Mouse (Mus musculus) megakaryocyte, embryonic 14.5 days (primary cell): Measurements from ENCODE around the gene Kif13a. TPM values are rescaled to one million over a fixed set of nuclear protein-coding genes. Genes with fewer than 3 reads are reported as not detected.

Experiments used
- H3K27me3 ChIP-seq: replicated peaks from 2 replicates; pipeline ENCODE3; 2012; ENCODE audit warnings: inconsistent platforms
- H3K36me3 ChIP-seq: replicated peaks from 2 replicates; pipeline ENCODE3; 2012; ENCODE audit warnings: low read length, inconsistent platforms, mixed read lengths
- H3K4me1 ChIP-seq: 2 replicates; pipeline ENCODE4 v1.6.1; 2012; ENCODE audit warnings: inconsistent platforms
- H3K4me3 ChIP-seq: replicated peaks from 2 replicates; pipeline ENCODE3; 2012; ENCODE audit warnings: moderate library complexity, mild to moderate bottlenecking, inconsistent platforms
- H3K9me3 ChIP-seq: 2 replicates; pipeline ENCODE4 v1.6.1; 2012; ENCODE audit warnings: inconsistent platforms
- FLI1 ChIP-seq: IDR thresholded peaks from 2 replicates; pipeline ENCODE4 v1.6.1; 2012; ENCODE audit warnings: low read length, inconsistent platforms, mixed read lengths
- GATA1 ChIP-seq: IDR thresholded peaks from 3 replicates; pipeline ENCODE4 v1.6.1; 2012; ENCODE audit warnings: mixed read lengths, low read length, inconsistent platforms, borderline replicate concordance
- polyA plus RNA-seq: library from polyadenylated mRNA; stranded (reverse); fragments of >175 nt; gene quantifications from 2 replicates; pipeline ENCODE4 v1.2.3, GENCODE M21; 2012; ENCODE audit warnings: low replicate concordance; ENCODE audit not compliant: insufficient read depth

Gene Kif13a
- polyA plus RNA-seq, 1 experiment: 4.7 TPM

DNA sequence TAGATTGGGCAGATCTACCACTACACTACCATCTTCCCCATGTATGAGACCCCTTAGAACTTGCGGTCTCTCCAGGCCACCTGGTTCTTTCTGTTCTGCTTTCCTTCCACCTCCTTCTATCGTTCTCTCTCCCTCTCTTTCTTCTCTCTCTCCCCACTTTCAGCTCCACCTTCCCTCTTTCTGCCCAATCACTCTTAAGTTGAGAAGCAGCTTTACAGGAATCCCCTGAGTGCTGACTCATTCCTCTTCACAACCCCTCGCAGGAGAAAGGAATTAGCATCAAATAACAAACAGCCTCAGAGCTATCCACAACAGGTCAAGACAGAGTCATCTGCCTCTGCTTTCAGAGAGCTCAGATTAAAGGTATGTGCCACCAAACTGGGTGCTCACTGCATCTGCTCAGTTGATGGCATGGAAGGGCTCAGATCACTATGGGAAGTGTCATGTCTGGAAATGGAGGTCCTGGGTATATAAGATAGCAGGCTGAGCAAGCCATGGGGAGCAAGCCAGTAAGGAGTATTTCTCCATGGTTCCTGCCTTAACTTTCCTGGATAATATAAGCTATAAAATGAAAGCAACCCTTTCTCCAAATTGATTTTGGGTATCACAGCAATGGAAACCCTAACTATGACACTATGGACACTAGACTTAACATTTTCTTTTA, 213.6 kb downstream of the Kif13a start:
- peaks cover 56% of the 10 kb centered on the region for H3K4me1 ChIP-seq
- TF ChIP-seq FLI1: no peak
- no peak for TF ChIP-seq GATA1
- H3K27me3 ChIP-seq: no peaks in the 10 kb centered on the region
- peak overlapping the region; percentile 82 for H3K4me3 ChIP-seq
- peaks cover 45% of the 10 kb centered on the region for H3K36me3 ChIP-seq
- H3K9me3 ChIP-seq: no peaks in the 10 kb centered on the region

DNA sequence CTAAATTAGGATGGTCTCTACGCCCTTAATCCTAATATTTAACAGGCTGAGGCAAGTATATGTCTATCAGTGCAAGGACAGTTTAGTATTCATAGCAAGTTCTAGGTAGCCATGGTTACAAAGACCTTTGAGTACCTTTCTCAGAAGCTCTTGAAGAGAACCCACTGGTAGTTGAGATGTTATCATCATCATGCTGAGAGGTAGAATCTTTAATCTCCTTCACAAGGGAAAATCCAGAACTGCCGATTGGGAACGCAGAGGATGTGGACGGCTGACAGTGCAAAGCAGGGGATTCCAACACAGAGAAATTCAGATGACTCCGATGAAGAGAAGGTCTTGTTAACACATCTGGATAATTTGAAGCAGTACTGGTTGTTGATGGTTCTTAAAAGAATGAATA, 216.2 kb downstream of the Kif13a start:
- Histone ChIP-seq H3K4me1 (peaks cover 36% of the 10 kb centered on the region), H3K27me3 (no peaks in the 10 kb centered on the region), H3K36me3 (peaks cover 69% of the 10 kb centered on the region), H3K9me3 (no peaks in the 10 kb centered on the region), H3K4me3 (no peak overlapping the region)
- TF ChIP-seq GATA1 (no peak), FLI1 (no peak)

DNA sequence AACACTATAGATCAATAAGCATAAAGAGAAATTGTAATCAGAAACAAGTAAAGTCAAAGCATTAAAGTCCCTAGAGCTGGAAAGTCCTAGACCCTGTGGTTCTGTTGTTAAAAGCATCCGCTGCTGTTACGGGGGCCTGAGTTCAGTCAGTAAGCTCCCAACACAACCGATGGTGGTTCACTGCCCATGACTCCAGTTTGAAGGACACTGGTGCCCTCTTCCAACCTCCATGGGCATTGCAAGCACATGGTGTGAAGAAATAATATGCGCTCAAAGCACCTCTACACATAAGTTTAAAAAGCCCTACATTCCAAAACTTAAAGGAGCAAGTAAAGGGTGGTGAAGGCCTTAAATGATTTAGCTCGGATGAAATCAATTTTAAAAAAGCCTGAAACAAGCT, 226.5 kb downstream of the Kif13a start:
- TF ChIP-seq FLI1: no peak
- no peak for TF ChIP-seq GATA1
- Histone ChIP-seq H3K4me1 (peaks cover 4% of the 10 kb centered on the region; the same call in 1 of the 2 replicates), H3K36me3 (peaks cover 91% of the 10 kb centered on the region), H3K9me3 (no peaks in the 10 kb centered on the region), H3K4me3 (no peak overlapping the region), H3K27me3 (no peaks in the 10 kb centered on the region)

DNA sequence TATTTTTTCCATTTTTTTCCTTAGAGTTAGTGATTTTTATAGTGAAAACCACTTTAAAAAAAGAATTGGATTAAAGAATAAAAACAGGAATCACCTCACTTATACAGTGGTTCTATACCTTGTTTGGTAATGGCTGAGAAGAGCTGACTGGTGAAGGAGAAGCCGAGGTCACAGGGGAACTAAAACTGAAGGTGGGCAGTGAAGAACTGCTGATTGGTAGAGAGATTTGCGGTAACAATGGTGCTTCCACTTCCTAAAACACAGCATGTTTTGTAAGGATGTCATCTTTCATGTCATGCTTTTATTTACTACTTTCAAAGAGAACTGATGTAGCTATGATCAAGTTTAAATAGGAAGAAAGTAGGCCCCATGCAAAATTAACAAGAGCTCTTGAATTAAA, 228.2 kb downstream of the Kif13a start:
- no peak for TF ChIP-seq FLI1
- Histone ChIP-seq H3K4me1 (peaks cover 4% of the 10 kb centered on the region; the same call in 1 of the 2 replicates), H3K4me3 (no peak overlapping the region), H3K27me3 (no peaks in the 10 kb centered on the region), H3K9me3 (no peaks in the 10 kb centered on the region), H3K36me3 (peaks cover 91% of the 10 kb centered on the region)

DNA sequence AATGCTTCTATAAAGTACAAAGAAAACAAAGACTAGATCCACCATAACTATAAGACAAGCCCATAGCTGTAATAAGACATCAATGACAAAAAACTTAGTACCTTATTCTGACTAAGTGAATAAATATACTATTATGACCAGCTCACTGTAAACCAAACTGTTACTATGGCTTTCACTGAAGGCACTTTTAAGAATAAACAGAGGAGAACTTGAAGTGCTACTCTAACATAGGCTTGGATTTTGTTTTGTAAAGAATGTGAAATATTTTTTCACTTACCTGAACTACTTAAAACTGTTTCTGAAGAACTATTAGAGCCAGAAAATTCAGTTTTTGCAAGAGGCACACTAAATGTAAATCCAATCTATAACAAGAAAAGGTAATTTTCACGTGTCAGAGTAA, 230.3 kb downstream of the Kif13a start:
- Histone ChIP-seq H3K4me1 (peaks cover 4% of the 10 kb centered on the region; the same call in 1 of the 2 replicates), H3K9me3 (no peaks in the 10 kb centered on the region), H3K4me3 (no peak overlapping the region), H3K36me3 (peaks cover 95% of the 10 kb centered on the region), H3K27me3 (no peaks in the 10 kb centered on the region)
- TF ChIP-seq FLI1 (no peak), GATA1 (no peak)

Other genes with a start within 250 kb of the Kif13a start
- gene Nup153, start 201.9 kb downstream of the Kif13a start, polyA plus RNA-seq: 0.53 and 2.4 TPM in 2 replicates
- gene Nhlrc1, start 85.0 kb upstream of the Kif13a start, polyA plus RNA-seq: 0.87 TPM in 1 of 2 replicates, not detected in the other
- gene Kdm1b, start 113.6 kb upstream of the Kif13a start, polyA plus RNA-seq: 0.45 and 1.2 TPM in 2 replicates
- gene Tpmt, start 114.9 kb upstream of the Kif13a start, polyA plus RNA-seq: not detected in 2 replicates
- gene Dek, start 176.3 kb upstream of the Kif13a start, polyA plus RNA-seq: 96.3 and 275 TPM in 2 replicates
- gene Rnf144b, start 192.8 kb upstream of the Kif13a start, polyA plus RNA-seq: 0.29 TPM in 1 of 2 replicates, not detected in the other